8 mouse cellular contexts compared by ENCODE assay signal in genomic region chr3:98043669-98044068, GRCm38 (mm10). TPM values are rescaled to one million over a fixed set of nuclear protein-coding genes. Genes with fewer than 3 reads are reported as not detected.
DNase-seq lines count a peak whose midpoint lies in the region; ATAC-seq and TF ChIP-seq lines count a peak whose summit lies in the region.

No protein-coding gene starts in this region.

- 72% methylated on average over 4 of the region's 4 CpGs for WGBS in hindbrain, embryonic 10.5 days
- 51% methylated on average over 4 of the region's 4 CpGs for WGBS in hindbrain, embryonic 16.5 days
- 66% methylated on average over 4 of the region's 4 CpGs for WGBS in stomach, embryonic 14.5 days
- 73% methylated on average over 4 of the region's 4 CpGs for WGBS in stomach, postnatal 0 days
- WGBS in limb, embryonic 12.5 days = 45% methylated on average over 4 of the region's 4 CpGs

- H3K9me3 ChIP-seq in hindbrain, embryonic 10.5 days = no peaks in the 10 kb centered on the region
- no peaks in the 10 kb centered on the region for H3K9me3 ChIP-seq in hindbrain, embryonic 16.5 days (ENCODE audit: control insufficient read depth, low read length)
- H3K9me3 ChIP-seq in stomach, embryonic 14.5 days (ENCODE audit: control insufficient read depth, low read depth, low read length) = no peaks in the 10 kb centered on the region
- no peaks in the 10 kb centered on the region for H3K9me3 ChIP-seq in stomach, postnatal 0 days (ENCODE audit: control insufficient read depth, low read length)
- no peaks in the 10 kb centered on the region for H3K9me3 ChIP-seq in limb, embryonic 12.5 days

- no peak for TF ChIP-seq EP300 in stomach, postnatal 0 days (optimal IDR thresholded peaks at IDR 0.05)

- H3K4me3 ChIP-seq in hindbrain, embryonic 10.5 days = no peak overlapping the region
- H3K4me3 ChIP-seq in hindbrain, embryonic 16.5 days (ENCODE audit: low read length) = no peak overlapping the region
- no peak overlapping the region for H3K4me3 ChIP-seq in stomach, embryonic 14.5 days (ENCODE audit: low read depth, low read length)
- H3K4me3 ChIP-seq in stomach, postnatal 0 days (ENCODE audit: low read depth, low read length) = no peak overlapping the region
- no peak overlapping the region for H3K4me3 ChIP-seq in limb, embryonic 12.5 days (replicated peaks)

- no peaks in the 10 kb centered on the region for H3K27me3 ChIP-seq in hindbrain, embryonic 10.5 days (ENCODE audit: insufficient read depth, poor library complexity, severe bottlenecking)
- H3K27me3 ChIP-seq in hindbrain, embryonic 16.5 days (replicated peaks; ENCODE audit: control insufficient read depth, insufficient read depth, low read length) = no peaks in the 10 kb centered on the region
- H3K27me3 ChIP-seq in stomach, embryonic 14.5 days (ENCODE audit: control insufficient read depth, insufficient read depth, low read length) = no peaks in the 10 kb centered on the region
- H3K27me3 ChIP-seq in stomach, postnatal 0 days (ENCODE audit: control insufficient read depth, insufficient read depth, low read length) = no peaks in the 10 kb centered on the region
- no peaks in the 10 kb centered on the region for H3K27me3 ChIP-seq in limb, embryonic 12.5 days

- no peak overlapping the region for H3K4me2 ChIP-seq in hindbrain, embryonic 16.5 days (ENCODE audit: low read length)
- no peak overlapping the region for H3K4me2 ChIP-seq in stomach, embryonic 14.5 days (replicated peaks; ENCODE audit: low read depth, low read length)
- no peak overlapping the region for H3K4me2 ChIP-seq in stomach, postnatal 0 days (replicated peaks; ENCODE audit: low read depth)
- H3K4me2 ChIP-seq in limb, embryonic 12.5 days = no peak overlapping the region

- peaks cover 65% of the 10 kb centered on the region for H3K4me1 ChIP-seq in hindbrain, embryonic 10.5 days (replicated peaks)
- peaks cover 21% of the 10 kb centered on the region for H3K4me1 ChIP-seq in hindbrain, embryonic 16.5 days (ENCODE audit: control insufficient read depth, insufficient read depth, low read depth, low read length)
- H3K4me1 ChIP-seq in stomach, embryonic 14.5 days (ENCODE audit: control insufficient read depth, insufficient read depth, low read length) = peaks cover 61% of the 10 kb centered on the region
- peaks cover 6% of the 10 kb centered on the region; the same call in 1 of the 2 replicates for H3K4me1 ChIP-seq in stomach, postnatal 0 days (replicated peaks; ENCODE audit: control insufficient read depth, insufficient read depth)
- peaks cover 76% of the 10 kb centered on the region for H3K4me1 ChIP-seq in limb, embryonic 12.5 days (replicated peaks)

- H3K27ac ChIP-seq in hindbrain, embryonic 10.5 days = peak overlapping the region; percentile 83
- H3K27ac ChIP-seq in hindbrain, embryonic 16.5 days (ENCODE audit: low read depth, low read length) = no peak overlapping the region
- peak overlapping the region; percentile 78; the same call in 1 of the 2 replicates for H3K27ac ChIP-seq in stomach, embryonic 14.5 days (ENCODE audit: low read length)
- H3K27ac ChIP-seq in stomach, postnatal 0 days (replicated peaks) = no peak overlapping the region
- H3K27ac ChIP-seq in limb, embryonic 12.5 days = peak overlapping the region; percentile 82

- TF ChIP-seq CTCF in stomach, postnatal 0 days (IDR thresholded peaks at IDR 0.05; ENCODE audit: low read depth) = no peak

- 0 out of 2 replicates have a peak, but pooled peaks cover 8% of the 10 kb centered on the region for H3K36me3 ChIP-seq in hindbrain, embryonic 10.5 days
- no peaks in the 10 kb centered on the region for H3K36me3 ChIP-seq in hindbrain, embryonic 16.5 days (ENCODE audit: control insufficient read depth, insufficient read depth, low read length)
- H3K36me3 ChIP-seq in stomach, embryonic 14.5 days (ENCODE audit: control insufficient read depth, insufficient read depth, low read length) = no peaks in the 10 kb centered on the region
- no peaks in the 10 kb centered on the region for H3K36me3 ChIP-seq in stomach, postnatal 0 days (ENCODE audit: control insufficient read depth, insufficient read depth, low read length)
- H3K36me3 ChIP-seq in limb, embryonic 12.5 days = no peaks in the 10 kb centered on the region

- H3K9ac ChIP-seq in hindbrain, embryonic 16.5 days (ENCODE audit: low read depth, low read length) = no peak overlapping the region
- H3K9ac ChIP-seq in stomach, embryonic 14.5 days (replicated peaks; ENCODE audit: low read depth, low read length) = no peak overlapping the region
- H3K9ac ChIP-seq in stomach, postnatal 0 days (ENCODE audit: low read length) = no peak overlapping the region
- no peak overlapping the region for H3K9ac ChIP-seq in limb, embryonic 12.5 days (replicated peaks)

- no peak for DNase-seq in hindbrain, embryonic 10.5 days (ENCODE audit: low spot score)
- DNase-seq in stomach, postnatal 0 days (ENCODE audit: low spot score) = no peak
- no peak for DNase-seq in thymus, adult 18-20 months
- DNase-seq in thymus, postnatal 36 days = no peak
- no peak for DNase-seq in thymus, postnatal 25 days

- no peak for ATAC-seq in hindbrain, embryonic 16.5 days
- no peak for ATAC-seq in stomach, embryonic 14.5 days (ENCODE audit: insufficient number of reproducible peaks, insufficient read depth, low FRiP score, low read depth)
- ATAC-seq in stomach, postnatal 0 days (ENCODE audit: low FRiP score, low TSS enrichment) = no peak
- no peak for ATAC-seq in limb, embryonic 12.5 days (ENCODE audit: insufficient number of reproducible peaks, insufficient read depth, low FRiP score, low TSS enrichment, low read depth)

RNA-seq across cellular contexts. Expression of gene Notch2, which starts 30.3 kb away (rescaled TPM):
- polyA plus RNA-seq in hindbrain, embryonic 10.5 days (2016; fragmentation: Nextera tagmentation; extraction: Ambion mirVana) = 15.6 and 18.0 TPM in 2 replicates
- 7.6 and 12.1 TPM in 2 replicates for polyA plus RNA-seq in hindbrain, embryonic 16.5 days (2015; fragmentation: Nextera tagmentation; extraction: Ambion mirVana)
- 36.2 and 38.3 TPM in 2 replicates for polyA plus RNA-seq in stomach, embryonic 14.5 days (2014; fragmentation: Nextera tagmentation; extraction: Ambion mirVana)
- polyA plus RNA-seq in stomach, postnatal 0 days (2015; fragmentation: Nextera tagmentation; extraction: Ambion mirVana) = 10.6 TPM in 2 replicates
- 35.7 and 41.6 TPM in 2 replicates for polyA plus RNA-seq in limb, embryonic 12.5 days (2016; fragmentation: Nextera tagmentation; extraction: Ambion mirVana)

Comparison
In these comparisons a context has a peak if more than half of its experiments do, and no peak if none do; other contexts are left out.
1. H3K27ac ChIP-seq: peak in hindbrain, embryonic 10.5 days (single experiment), stomach, embryonic 14.5 days (single experiment) and limb, embryonic 12.5 days (single experiment); none in hindbrain, embryonic 16.5 days (single experiment) and stomach, postnatal 0 days (single experiment).